Mouse (Mus musculus): ENCODE measurements around the gene Odf3l2. TPM values are rescaled to one million over a fixed set of nuclear protein-coding genes. Genes with fewer than 3 reads are reported as not detected.

Odf3l2 gene
- polyA plus RNA-seq, 1 experiment = not detected

DNA sequence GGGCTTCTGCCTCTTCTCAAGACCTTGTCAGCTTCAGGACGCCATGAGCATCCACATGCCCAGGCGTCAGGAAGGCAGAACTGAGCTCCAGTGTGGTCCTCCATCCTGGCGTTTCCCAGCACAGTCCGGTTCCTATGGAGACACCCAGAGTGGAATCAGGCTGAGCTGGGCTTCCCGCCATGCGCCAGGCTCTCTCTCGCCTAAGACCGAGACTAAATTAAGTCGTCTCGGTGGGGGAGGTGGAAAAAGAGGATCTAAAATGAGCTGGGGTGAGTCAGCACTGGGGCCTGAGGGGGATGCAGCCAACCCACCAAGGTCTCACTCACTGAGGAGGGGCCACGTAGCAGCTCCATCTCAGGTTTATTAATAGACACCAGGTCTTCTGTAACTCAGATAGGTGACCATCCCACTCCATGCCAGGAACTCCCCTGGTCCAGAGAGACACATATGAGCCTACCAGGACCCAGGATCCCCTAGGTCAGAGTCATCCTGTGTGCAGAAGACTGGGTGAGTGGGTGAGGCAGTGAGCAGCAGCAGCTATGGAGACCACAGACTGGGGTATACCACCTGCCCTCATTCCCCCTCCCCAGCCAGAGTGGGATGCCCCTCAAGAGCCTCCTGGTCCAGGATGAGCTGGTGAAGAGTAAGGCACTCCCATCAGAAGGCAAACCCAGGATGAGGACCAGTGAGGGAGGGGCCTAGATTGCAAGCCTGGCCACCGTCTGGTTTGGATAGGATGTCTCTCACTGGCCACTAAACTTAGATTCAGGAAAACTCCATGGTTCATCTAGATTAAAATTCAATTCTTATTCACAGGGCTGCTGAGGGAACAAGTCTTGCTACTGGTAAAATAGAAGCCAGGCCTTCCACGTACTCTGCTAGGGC lies 48.2 kb downstream of the Odf3l2 start:
- WGBS = 47% methylated on average over 13 of the region's 13 CpGs

DNA sequence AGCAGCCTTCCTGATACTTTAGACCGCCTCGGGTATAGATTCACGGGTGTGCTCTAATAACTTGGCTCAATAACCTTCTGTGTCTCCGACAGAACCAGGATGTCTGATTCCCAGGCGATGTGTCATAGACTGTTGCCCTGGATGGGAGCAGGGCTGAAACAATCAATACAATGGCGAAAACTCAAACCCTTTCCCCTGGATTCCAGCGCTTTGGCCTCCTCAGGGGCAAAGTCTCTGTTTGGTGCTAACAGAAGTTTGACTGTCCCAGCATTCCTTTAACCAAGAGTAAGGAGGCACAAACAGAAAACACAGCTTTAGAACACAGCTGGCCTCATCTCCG lies 50.0 kb downstream of the Odf3l2 start:
- 33% methylated on average over 8 of the region's 8 CpGs for WGBS
- Histone ChIP-seq H3K4me3 (ENCODE audit: low read depth, low read length) (no peak overlapping the region), H3K4me1 (ENCODE audit: control insufficient read depth, insufficient read depth, insufficient read length, low read length) (no peaks in the 10 kb centered on the region), H3K36me3 (ENCODE audit: control insufficient read depth, insufficient read depth, low read length) (no peaks in the 10 kb centered on the region), H3K27me3 (ENCODE audit: control insufficient read depth, insufficient read depth, low read length) (no peaks in the 10 kb centered on the region), H3K27ac (ENCODE audit: insufficient read depth, low read depth, low read length) (no peak overlapping the region)
- TF ChIP-seq POLR2A (IDR thresholded peaks at IDR 0.05; ENCODE audit: low read depth, low read length) = no peak
- TF ChIP-seq CTCF (IDR thresholded peaks at IDR 0.05; ENCODE audit: extremely low read depth, insufficient read length, insufficient replicate concordance, low read depth, low read length) = no peak

More for the DNA sequence above, 48.2 kb downstream of the Odf3l2 start:
- Histone ChIP-seq H3K27me3 (ENCODE audit: control insufficient read depth, insufficient read depth, low read length) (no peaks in the 10 kb centered on the region), H3K27ac (ENCODE audit: insufficient read depth, low read depth, low read length) (no peak overlapping the region), H3K4me1 (ENCODE audit: control insufficient read depth, insufficient read depth, insufficient read length, low read length) (no peaks in the 10 kb centered on the region), H3K36me3 (ENCODE audit: control insufficient read depth, insufficient read depth, low read length) (no peaks in the 10 kb centered on the region), H3K4me3 (ENCODE audit: low read depth, low read length) (no peak overlapping the region)
- TF ChIP-seq POLR2A (IDR thresholded peaks at IDR 0.05; ENCODE audit: low read depth, low read length) (no peak), CTCF (IDR thresholded peaks at IDR 0.05; ENCODE audit: extremely low read depth, insufficient read length, insufficient replicate concordance, low read depth, low read length) (no peak)

DNA sequence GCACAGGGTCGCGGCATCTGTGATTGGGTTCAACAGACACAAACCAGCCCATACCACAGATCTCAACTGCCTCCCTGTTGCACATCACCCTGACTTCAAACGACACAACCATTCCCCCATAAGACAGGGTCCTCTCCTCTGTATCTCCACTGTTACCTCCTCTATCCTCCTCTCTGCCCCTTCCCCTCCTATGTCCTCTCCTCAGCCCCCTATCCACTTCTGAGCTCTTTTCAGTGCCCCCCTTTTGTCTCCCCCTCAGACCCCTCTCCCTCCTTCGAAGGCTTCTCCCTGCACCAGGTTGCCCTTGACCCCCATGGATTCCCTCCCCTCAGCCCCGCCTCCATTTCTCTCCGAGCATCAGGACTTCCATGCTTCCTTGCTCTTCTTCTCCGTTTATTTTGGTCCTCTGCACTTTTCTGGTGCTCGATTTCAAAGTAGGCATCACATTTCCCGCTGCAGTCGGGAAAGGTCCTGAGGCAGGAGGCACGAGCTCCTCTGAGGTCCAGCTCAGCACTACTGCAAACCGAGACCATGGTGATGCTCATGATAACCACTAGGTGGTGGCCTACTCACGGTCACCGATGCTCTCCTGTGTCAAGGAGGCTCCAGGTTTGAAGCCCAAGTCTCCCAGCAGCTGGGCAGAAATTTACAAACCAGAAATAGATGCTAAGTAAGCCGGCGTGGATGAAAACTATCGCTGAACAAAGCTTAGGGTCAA lies 50.5 kb downstream of the Odf3l2 start:
- TF ChIP-seq POLR2A (IDR thresholded peaks at IDR 0.05; ENCODE audit: low read depth, low read length) = no peak
- TF ChIP-seq CTCF (IDR thresholded peaks at IDR 0.05; ENCODE audit: extremely low read depth, insufficient read length, insufficient replicate concordance, low read depth, low read length) = peak; percentile 83; the same call in 1 of the 2 replicates

GRCm38 (mm10) chr10:79594111-79594510 lies 51.4 kb downstream of the Odf3l2 start:
- TF ChIP-seq POLR2A (IDR thresholded peaks at IDR 0.05; ENCODE audit: low read depth, low read length) = no peak

More for the DNA sequence above, 50.5 kb downstream of the Odf3l2 start:
- Histone ChIP-seq H3K4me3 (ENCODE audit: low read depth, low read length) (no peak overlapping the region), H3K36me3 (ENCODE audit: control insufficient read depth, insufficient read depth, low read length) (no peaks in the 10 kb centered on the region), H3K27ac (ENCODE audit: insufficient read depth, low read depth, low read length) (no peak overlapping the region), H3K4me1 (ENCODE audit: control insufficient read depth, insufficient read depth, insufficient read length, low read length) (no peaks in the 10 kb centered on the region), H3K27me3 (ENCODE audit: control insufficient read depth, insufficient read depth, low read length) (no peaks in the 10 kb centered on the region)
- 14% methylated on average over 17 of the region's 17 CpGs for WGBS

DNA sequence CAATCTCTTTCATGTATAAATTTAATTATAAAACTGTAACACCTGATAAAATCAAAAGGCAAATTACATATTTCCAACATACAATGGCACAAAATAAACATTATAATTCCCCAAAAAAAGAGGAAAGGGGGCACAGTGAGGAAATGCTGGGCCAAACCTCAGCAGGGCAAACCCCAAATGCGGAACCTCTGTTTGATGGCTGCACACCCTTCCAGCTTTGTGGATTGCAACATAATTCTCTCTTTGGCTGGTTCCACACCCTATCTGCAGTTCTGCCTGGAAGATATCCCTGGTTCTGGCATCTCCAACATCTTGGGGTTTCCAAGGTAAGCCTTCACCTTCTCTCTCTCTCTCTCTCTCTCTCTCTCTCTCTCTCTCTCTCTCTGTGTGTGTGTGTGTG lies 54.8 kb downstream of the Odf3l2 start:
- no peak overlapping the region for H3K27ac ChIP-seq (ENCODE audit: insufficient read depth, low read depth, low read length)
- H3K36me3 ChIP-seq (ENCODE audit: control insufficient read depth, insufficient read depth, low read length) = no peaks in the 10 kb centered on the region
- H3K4me1 ChIP-seq (ENCODE audit: control insufficient read depth, insufficient read depth, insufficient read length, low read length) = no peaks in the 10 kb centered on the region; the same call in 1 of the 2 replicates
- no peaks in the 10 kb centered on the region for H3K27me3 ChIP-seq (ENCODE audit: control insufficient read depth, insufficient read depth, low read length)
- TF ChIP-seq CTCF (IDR thresholded peaks at IDR 0.05; ENCODE audit: extremely low read depth, insufficient read length, insufficient replicate concordance, low read depth, low read length) (no peak), POLR2A (IDR thresholded peaks at IDR 0.05; ENCODE audit: low read depth, low read length) (no peak)
- 87% methylated on average over 1 of the region's 1 CpGs for WGBS
- no peak overlapping the region for H3K4me3 ChIP-seq (ENCODE audit: low read depth, low read length)

More at GRCm38 (mm10) chr10:79594111-79594510, 51.4 kb downstream of the Odf3l2 start:
- Histone ChIP-seq H3K4me3 (ENCODE audit: low read depth, low read length) (no peak overlapping the region), H3K36me3 (ENCODE audit: control insufficient read depth, insufficient read depth, low read length) (no peaks in the 10 kb centered on the region), H3K27ac (ENCODE audit: insufficient read depth, low read depth, low read length) (no peak overlapping the region), H3K4me1 (ENCODE audit: control insufficient read depth, insufficient read depth, insufficient read length, low read length) (no peaks in the 10 kb centered on the region), H3K27me3 (ENCODE audit: control insufficient read depth, insufficient read depth, low read length) (no peaks in the 10 kb centered on the region)
- WGBS = 35% methylated on average over 6 of the region's 6 CpGs

Other genes starting within 250 kb of the Odf3l2 start
- not detected in 2 replicates for gene Vmn2r83, start 177.0 kb downstream of the Odf3l2 start, polyA plus RNA-seq (2012; rRNA removed)
- 216 and 451 TPM in 2 replicates for gene Plpp2, start 111.9 kb downstream of the Odf3l2 start, polyA plus RNA-seq (2012; rRNA removed)
- 61.5 and 89.9 TPM in 2 replicates for gene Mier2, start 90.5 kb downstream of the Odf3l2 start, polyA plus RNA-seq (2012; rRNA removed)
- not detected in 2 replicates for gene Theg, start 58.4 kb downstream of the Odf3l2 start, polyA plus RNA-seq (2012; rRNA removed)
- 0.89 and 1.0 TPM in 2 replicates for gene C2cd4c, start 31.7 kb downstream of the Odf3l2 start, polyA plus RNA-seq (2012; rRNA removed)
- gene Shc2, start 7.8 kb downstream of the Odf3l2 start, polyA plus RNA-seq (2012; rRNA removed) = 1.6 TPM in 2 replicates
- gene Madcam1, start 18.8 kb upstream of the Odf3l2 start, polyA plus RNA-seq (2012; rRNA removed) = 9.9 and 20.7 TPM in 2 replicates
- 76.0 and 138 TPM in 2 replicates for gene Tpgs1, start 23.6 kb upstream of the Odf3l2 start, polyA plus RNA-seq (2012; rRNA removed)
- gene Cdc34, start 36.5 kb upstream of the Odf3l2 start, polyA plus RNA-seq (2012; rRNA removed) = 101 and 163 TPM in 2 replicates
- 0.11 and 0.52 TPM in 2 replicates for gene Gzmm, start 43.3 kb upstream of the Odf3l2 start, polyA plus RNA-seq (2012; rRNA removed)
- gene Bsg, start 58.8 kb upstream of the Odf3l2 start, polyA plus RNA-seq (2012; rRNA removed) = 1,266 and 1,465 TPM in 2 replicates
- 8.3 and 19.2 TPM in 2 replicates for gene Hcn2, start 70.9 kb upstream of the Odf3l2 start, polyA plus RNA-seq (2012; rRNA removed)
- 38.7 and 50.0 TPM in 2 replicates for gene Polrmt, start 100.8 kb upstream of the Odf3l2 start, polyA plus RNA-seq (2012; rRNA removed)
- not detected in 2 replicates for gene Fgf22, start 109.3 kb upstream of the Odf3l2 start, polyA plus RNA-seq (2012; rRNA removed)
- 130 and 222 TPM in 2 replicates for gene Rnf126, start 121.2 kb upstream of the Odf3l2 start, polyA plus RNA-seq (2012; rRNA removed)
- gene Fstl3, start 131.5 kb upstream of the Odf3l2 start, polyA plus RNA-seq (2012; rRNA removed) = 16.0 and 19.6 TPM in 2 replicates
- gene Prss57, start 145.2 kb upstream of the Odf3l2 start, polyA plus RNA-seq (2012; rRNA removed) = 0.24 and 0.67 TPM in 2 replicates
- 13.0 and 24.0 TPM in 2 replicates for gene Palm, start 147.8 kb upstream of the Odf3l2 start, polyA plus RNA-seq (2012; rRNA removed)
- gene Misp, start 175.3 kb upstream of the Odf3l2 start, polyA plus RNA-seq (2012; rRNA removed) = 141 and 347 TPM in 2 replicates
- gene Ptbp1, start 208.7 kb upstream of the Odf3l2 start, polyA plus RNA-seq (2012; rRNA removed) = 150 and 285 TPM in 2 replicates
- gene Prtn3, start 228.7 kb upstream of the Odf3l2 start, polyA plus RNA-seq (2012; rRNA removed) = 1.6 and 2.1 TPM in 2 replicates
- gene Plppr3, start 228.9 kb upstream of the Odf3l2 start, polyA plus RNA-seq (2012; rRNA removed) = 2.8 and 5.3 TPM in 2 replicates
- gene Elane, start 240.5 kb upstream of the Odf3l2 start, polyA plus RNA-seq (2012; rRNA removed) = 0.72 TPM in 1 of 2 replicates, not detected in the other
- gene Cfd, start 245.1 kb upstream of the Odf3l2 start, polyA plus RNA-seq (2012; rRNA removed) = 48.6 and 122 TPM in 2 replicates